Mouse (Mus musculus) kidney, postnatal 14 days (tissue): ENCODE measurements around the gene Rabggtb.

ENCODE experiments used
- DNase-seq: peaks from one replicate; pipeline ENCODE4 v3.0.0; 2022; ENCODE audit warnings: mixed read lengths

The Rabggtb gene

GRCm38 (mm10) chr3:153912546-153913509, at the start of gene Rabggtb:
Gene Rabggtb, minus strand, starts transcription at chr3:153913009.
- DNase-seq = peak; percentile 97

DNA sequence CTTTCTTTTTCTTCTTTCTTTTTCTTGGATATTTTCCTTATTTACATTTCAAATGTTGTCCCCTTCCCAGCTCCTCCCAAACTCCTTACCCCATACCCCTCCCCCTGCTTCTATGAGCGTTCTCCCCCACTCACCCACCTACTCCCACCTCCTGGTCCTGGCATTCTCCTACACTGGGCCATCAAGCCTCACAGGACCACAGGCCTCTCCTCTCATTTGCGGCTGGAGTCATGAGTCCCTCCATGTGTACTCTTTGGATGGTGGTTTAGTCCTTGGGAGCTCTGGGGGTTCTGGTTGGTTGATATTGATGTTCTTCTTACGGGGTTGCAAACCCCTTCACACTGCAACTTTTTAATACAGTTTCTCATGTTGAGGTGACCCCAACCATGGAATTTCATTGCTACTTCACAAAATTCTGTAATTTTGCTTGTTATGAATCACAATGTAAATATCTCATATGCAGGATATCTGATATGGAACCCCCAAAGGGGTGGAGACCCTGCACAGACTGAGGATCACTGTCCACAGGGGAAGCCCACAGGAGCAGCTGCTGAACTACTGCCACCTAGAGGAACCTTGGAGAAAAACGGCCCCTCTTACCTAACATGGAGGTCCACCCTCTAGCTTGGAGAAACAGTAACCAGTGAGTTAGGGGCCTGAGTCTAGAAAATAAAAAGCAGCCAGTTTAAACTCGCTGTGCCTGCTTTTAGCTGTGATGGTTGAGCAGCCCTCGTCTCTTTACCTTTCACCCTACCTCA, 49.0 kb upstream of the Rabggtb start:
- no peak for DNase-seq

- DNase-seq = no peak
Observed at GRCm38 (mm10) chr3:153960884-153961283, 48.1 kb upstream of the Rabggtb start.

GRCm38 (mm10) chr3:153959731-153960207, 47.0 kb upstream of the Rabggtb start:
- DNase-seq = no peak

- DNase-seq = peak; percentile 47
Observed at GRCm38 (mm10) chr3:153959035-153959730, 46.4 kb upstream of the Rabggtb start.

GRCm38 (mm10) chr3:153957916-153958315, 45.1 kb upstream of the Rabggtb start:
- no peak for DNase-seq

GRCm38 (mm10) chr3:153948176-153948575, 35.4 kb upstream of the Rabggtb start:
- no peak for DNase-seq

DNA sequence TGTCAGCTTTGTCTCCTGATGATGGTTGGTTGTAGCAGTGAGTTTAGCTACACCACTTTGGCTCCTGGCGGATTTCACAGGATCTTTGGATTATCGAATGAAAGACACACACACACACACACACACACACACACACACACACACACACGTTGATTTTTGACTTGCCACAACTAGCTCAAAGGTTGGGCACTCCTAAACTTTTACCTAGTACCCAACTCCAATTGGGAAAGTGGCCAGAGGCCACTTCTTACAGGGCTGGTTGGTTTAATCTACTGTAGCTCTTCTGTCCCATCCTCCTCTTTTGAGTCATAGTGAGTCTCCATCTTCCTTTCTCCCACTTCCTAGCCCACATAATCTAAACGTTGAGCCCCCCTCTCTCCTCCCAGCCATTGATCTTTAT, 34.5 kb upstream of the Rabggtb start:
- DNase-seq = no peak

DNA sequence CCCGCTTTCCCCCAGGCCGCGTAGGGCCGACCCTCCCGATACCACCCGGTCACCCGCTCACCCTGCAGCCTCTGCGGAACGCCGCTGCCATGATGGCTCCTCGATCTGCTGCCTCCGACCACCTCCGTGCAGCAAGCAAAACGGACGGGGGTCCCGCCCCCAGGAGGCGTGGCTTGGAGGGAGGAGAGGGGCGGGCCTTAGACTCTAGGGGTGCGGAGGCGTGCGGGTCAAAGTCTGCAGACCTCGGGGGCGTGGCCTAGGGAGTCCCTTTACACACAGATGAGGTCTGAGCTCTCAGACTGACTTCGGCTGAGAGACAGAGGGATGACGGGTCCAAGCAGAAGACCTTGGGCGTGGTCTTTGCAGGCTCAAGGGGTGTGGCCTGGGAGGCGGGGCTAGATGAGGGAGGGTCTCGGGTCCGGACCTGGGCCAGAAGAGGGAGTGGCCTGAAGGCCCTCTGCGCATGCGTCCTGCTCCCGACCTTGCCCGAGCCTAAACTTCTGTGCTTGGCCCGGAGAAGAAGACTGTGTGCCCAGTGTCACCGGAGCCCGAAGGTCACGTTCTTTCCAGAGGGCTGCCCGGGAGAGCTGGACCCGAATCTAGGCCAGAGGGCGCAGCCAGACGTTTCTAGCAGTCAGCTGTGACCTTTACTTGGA, 31.7 kb upstream of the Rabggtb start, which contains the start of gene Acadm:
TSS of gene Acadm (minus strand) at position 298 of the 656 bp plus-strand sequence.
- DNase-seq = peak; percentile 99

GRCm38 (mm10) chr3:153943901-153944334, 31.1 kb upstream of the Rabggtb start:
- no peak for DNase-seq

GRCm38 (mm10) chr3:153943003-153943640, 30.3 kb upstream of the Rabggtb start:
- DNase-seq = peak; percentile 41

GRCm38 (mm10) chr3:153941613-153942012, 28.8 kb upstream of the Rabggtb start:
- DNase-seq = no peak

DNA sequence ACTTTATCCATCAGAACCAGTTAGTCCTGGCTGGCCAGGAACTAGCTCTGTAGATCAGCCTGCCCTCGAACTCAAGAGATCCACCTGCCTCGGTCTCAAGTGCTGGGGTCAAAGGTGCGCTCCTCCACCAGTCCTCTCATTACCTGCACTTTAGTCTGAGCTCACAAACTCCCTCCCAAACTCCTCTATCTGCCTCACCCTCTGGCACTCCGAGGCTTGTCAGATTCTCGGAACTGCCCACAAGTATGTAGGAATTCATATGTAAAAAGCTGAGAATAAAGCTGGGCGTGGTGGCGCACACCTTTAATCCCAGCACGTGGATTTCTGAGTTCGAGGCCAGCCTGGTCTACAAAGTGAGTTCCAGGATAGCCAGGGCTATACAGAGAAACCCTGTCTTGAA, 27.7 kb upstream of the Rabggtb start:
- no peak for DNase-seq

GRCm38 (mm10) chr3:153940021-153940420, 27.2 kb upstream of the Rabggtb start:
- no peak for DNase-seq

DNA sequence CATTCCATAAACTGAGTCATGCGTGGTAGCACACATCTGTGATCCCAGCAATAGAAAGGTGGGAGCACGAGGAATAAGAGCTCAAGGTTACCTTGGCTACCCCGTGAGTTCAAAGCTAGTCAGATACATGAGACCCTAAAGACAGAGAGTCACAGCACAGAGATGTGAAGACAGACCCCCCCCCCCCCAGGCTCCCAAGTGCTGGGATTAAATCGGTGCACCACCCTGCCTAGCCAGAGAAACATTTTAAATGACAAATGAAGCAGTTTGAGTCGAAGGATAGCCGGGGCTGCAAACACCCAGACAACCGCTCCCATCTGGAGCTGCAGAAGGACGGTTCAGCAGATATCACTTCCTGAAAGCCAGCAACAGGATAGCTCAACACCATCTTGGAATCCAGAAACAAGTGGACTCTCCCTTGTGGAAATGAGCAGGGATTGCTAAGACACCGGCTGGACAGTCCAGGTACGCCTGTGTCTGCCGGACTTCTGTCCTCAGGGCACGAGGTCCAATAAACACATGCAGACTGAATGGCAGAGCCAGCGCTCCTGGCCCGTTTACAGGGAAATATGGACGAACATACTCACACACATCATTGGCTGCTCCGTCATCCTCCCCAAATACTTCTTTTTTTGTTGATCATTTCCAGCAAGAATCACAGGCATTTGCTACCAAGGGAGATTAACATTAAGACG, 24.5 kb upstream of the Rabggtb start:
- peak; percentile 43 for DNase-seq

GRCm38 (mm10) chr3:153935878-153936277, 23.1 kb upstream of the Rabggtb start:
- no peak for DNase-seq

DNA sequence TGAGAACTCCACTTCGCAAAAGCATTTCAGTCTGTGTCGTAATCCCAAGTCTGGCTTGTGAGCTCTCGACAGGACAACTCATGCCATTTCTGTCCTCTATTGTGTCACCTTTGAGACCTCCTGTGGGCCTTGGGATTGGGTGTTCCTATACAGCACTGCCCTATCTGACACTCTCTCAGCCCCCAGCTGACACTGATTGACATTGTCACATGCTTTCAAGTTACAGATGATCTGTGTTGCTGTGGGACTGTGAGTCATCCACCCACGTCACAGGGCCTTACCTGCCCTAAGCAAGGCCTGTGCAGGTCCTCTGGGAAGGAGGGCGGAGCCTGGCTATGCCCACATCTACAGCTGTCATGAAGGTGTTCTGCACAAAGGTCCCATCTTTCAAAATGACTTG, 19.7 kb upstream of the Rabggtb start:
- no peak for DNase-seq

DNA sequence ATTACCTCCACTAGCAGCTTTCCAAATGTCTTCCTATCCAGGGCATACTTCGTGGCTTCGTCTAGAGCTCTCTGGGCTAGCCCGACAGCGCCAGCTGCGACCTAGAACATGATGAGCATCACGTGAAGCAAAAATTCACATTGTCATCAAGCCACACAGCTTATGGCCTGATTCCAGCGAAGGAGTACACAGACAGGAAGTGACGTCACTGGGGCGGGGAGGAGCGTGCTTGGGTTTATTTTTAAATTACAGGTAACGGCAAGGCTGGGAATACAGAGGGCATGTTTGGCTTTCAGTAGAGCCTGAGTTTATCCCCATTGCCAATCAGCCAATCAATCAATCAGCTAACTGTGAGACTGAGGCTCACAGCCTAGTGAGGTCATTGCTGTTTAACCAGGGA, 16.7 kb upstream of the Rabggtb start:
- no peak for DNase-seq

GRCm38 (mm10) chr3:153926333-153926732, 13.5 kb upstream of the Rabggtb start:
- no peak for DNase-seq

DNA sequence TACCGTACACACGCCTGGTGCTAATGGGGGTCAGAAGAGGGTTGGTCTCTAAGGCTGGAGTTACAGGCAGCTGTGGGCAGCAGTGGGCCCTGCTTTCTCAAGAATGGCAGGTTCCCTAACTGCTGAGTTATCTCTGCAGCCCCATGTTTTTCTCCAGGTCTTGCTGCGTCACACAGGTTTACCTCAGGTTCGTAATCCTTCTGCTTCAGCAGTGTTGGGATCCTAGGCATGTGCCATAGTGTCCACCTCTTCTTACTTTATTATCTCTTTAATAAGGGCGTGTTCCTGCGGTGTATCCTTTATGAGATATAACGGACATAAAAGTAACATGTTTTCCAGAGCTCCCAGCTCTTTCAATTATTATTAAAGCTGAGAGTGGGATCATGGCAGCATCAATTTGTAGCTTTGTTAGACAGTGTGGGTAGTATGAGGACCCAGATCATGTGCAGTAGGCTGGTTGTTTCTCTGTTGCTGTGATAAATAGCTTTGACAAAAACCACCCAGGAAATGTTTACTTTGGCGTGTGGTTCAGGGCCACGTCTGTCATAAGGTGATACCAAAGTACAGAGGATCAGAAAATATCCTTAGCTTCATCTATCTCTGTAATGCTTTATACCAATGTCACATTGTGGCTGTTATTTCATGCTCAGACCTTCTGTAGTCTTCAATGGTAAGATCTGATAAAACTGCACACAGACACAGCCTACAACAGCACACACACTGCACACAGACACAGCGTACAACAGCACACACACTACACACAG, 8.5 kb upstream of the Rabggtb start:
- no peak for DNase-seq
